Mouse (Mus musculus): ENCODE measurements around the gene 1500011B03Rik.
A peak's percentile ranks its signal among the peaks of the same experiment; 100 is the strongest.
"Not testable (repeated sequence)": the region's sequence is repeated elsewhere in the genome, so short reads cannot be mapped to it uniquely, and the experiment has no call there.

Gene 1500011B03Rik

DNA sequence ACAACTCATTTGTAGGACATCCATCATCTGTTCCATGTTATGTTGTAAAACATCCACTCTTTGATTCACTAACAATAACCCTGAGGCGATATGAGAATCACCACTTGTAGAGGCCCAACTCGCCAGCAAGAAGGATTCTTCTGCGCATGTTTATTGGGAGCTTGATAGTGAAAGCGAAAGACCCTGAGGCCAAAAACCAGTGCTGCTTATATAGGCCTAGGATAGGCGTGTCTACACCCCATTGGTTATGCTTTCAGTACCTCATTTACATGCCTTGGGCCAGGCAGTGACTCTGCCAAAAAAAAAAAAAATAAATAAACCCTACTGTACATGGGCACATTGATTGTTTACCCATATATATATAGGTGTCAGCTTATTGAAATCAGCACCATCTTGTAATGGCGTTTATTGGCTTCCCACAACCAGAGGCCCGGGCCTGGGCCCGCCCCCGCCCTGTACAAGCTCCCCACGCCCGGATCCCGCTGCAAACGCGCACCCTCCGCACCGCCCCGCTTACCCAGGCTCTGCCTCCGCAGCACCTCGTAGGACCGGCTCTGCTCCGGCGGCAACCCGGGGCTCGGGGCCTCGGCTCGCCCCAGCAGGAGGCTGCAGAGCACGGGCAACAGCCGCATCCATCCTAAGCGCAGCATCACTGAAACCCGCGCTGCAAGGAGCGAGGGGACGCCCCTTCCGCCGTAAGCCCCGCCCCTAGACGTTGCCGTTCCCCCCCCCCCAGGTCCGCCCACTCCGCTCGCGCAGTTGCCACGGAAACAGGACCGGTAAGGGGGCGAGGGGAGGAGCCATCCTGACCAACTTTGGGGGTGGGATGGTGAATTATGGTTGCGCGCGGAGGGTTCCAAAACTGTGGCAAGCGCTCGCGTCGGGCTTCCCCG lies at the start of gene 1500011B03Rik:
Gene 1500011B03Rik (minus strand): TSS at position 673 of the 893 bp plus-strand sequence.
- peak; percentile 71 to 84 for DNase-seq (ENCODE audit: low spot score in 2 of 2)

DNA sequence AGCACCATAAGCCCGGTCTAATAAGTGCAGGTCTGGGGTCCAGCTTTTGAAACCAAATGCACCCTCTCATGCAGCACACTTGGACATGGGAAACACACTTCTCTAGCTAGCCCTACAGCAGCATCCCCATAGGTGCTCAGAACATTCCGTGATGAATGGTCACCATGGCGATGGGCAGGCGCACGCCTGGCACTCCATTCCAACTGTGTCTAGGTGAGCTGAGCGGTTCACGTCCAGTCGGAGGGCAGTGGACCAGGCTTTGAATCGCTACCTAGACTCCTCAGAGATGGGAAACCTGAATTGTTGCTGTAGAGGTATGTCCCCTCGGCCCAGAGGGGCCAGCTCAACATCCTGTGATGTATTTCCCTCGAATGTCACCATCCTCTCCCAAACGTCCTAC lies 42.0 kb upstream of the 1500011B03Rik start:
- DNase-seq (ENCODE audit: low spot score in 2 of 2) = no peak

DNA sequence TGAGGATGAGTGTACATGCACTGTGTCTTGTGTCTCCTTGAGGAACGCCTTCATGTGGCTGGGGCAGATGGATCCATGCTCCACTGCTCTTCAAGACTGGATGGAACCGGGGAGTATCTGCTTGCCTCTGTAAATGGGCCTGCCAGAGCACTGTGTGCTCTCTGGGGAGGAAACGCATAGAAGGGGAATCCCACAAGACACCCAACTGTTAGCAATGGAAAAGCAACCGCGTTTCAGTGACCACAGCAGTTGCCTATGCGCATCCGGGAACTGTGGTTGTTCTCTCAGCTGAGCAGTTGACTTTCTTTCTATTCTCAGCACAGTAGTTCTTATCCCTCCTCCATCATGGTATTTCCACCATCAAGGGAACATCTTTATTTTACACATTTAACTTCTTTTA lies 41.5 kb upstream of the 1500011B03Rik start:
- no peak for DNase-seq (ENCODE audit: low spot score in 2 of 2)

DNA sequence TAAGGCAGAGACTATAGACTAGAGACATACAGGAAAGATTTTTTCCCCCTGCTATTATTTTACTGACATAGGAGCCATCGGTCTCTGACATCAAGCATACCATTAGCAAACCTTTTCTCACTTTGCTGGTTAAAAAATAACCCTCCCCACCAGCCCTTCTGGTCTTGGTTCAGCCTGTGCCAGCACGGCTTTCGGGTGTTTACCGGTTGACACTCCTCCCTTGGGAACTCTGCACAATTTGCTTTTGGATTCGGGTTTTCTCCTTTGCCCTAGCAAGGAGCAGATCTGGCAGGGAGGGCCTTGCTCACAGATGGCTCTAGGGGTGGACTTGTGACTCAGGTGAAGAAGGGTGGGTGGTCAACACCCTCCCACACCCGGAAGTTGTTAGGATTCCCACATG lies 38.5 kb upstream of the 1500011B03Rik start:
- DNase-seq (ENCODE audit: low spot score in 2 of 2) = no peak

- DNase-seq (ENCODE audit: low spot score in 2 of 2) = peak; percentile 55 to 83
These were observed 36.0 kb upstream of the 1500011B03Rik start for GRCm38 (mm10) chr5:114859253-114859652.

DNA sequence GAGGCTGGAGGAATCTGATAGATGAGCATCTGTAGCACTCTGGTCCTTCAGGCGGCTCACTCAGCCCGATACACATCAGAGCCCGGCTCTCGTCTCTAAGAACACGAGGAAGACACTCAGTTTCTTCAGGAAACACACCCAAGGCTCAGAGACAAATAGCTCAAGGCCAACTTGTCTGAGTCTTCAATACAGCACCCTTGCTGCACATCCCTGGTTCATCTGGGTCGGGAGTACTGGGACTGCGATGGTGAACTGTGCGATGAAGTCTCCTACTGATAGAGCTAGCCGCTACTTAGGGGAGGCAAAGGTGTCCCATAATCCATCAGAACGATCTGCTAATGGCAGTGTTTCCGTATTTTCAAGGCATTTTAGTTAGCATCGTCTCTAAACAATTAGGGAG lies 35.3 kb upstream of the 1500011B03Rik start, which contains the start of gene Gm9936:
Gene Gm9936 (minus strand): TSS at position 101 of the 400 bp plus-strand sequence.
- no peak for DNase-seq (ENCODE audit: low spot score in 2 of 2)

DNA sequence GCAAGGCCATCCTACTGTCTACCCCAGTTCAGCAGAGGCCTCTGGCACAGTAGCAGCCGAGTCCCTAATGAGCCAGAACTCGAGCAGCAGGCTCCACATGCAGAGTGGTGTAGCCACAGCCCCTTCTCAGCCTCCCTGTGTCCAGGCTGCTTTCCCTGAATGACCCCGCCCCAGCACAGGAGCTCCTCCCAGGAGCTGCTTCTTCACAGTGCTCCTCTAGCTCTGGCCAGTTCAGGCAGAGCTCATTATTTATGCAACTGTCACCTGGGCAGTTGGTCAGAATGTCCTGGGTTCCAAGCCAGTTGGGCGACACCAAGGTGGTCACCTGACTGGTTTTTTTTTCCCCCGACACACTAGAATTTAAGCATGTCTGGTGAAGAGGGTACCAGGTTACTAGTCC lies 30.1 kb upstream of the 1500011B03Rik start, which contains the start of gene 4930519G04Rik:
Gene 4930519G04Rik (plus strand): TSS at position 301 of the 400 bp plus-strand sequence.
- not testable (repeated sequence) for DNase-seq (ENCODE audit: low spot score in 2 of 2)

DNA sequence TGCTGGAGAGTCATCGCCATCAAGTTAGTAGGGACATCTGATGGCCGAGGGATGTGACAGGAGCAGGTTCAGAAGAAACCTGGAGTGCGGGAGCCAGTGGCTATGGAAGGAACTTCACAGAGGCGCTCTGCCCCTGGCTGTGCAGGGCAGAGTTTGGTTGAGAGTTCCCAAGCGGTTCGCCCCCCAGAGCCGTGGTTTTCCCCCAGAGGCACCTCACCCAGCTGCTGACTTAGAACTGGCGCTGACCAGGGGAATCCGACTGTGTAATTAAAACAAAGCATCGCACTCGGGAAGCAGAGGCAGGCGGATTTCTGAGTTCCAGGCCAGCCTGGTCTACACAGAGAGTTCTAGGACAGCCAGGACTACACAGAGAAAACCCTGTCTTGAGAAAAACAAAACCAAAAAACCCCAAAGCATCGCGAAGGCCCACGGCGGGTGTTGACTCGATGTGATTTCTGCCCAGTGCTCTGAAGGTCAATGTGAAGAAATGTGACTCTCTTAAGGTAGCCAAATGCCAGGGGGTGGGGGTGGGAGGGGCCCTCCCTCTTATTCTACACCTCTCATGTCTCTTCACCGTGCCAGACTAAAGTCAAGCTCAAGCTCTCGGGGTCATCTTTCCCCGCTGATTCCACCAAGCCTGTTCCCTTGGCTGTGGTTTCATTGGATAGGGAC lies 28.4 kb upstream of the 1500011B03Rik start:
- no peak for DNase-seq (ENCODE audit: low spot score in 2 of 2)

GRCm38 (mm10) chr5:114844371-114844770 lies 21.1 kb upstream of the 1500011B03Rik start:
- DNase-seq (ENCODE audit: low spot score in 2 of 2) = not testable (repeated sequence)

DNA sequence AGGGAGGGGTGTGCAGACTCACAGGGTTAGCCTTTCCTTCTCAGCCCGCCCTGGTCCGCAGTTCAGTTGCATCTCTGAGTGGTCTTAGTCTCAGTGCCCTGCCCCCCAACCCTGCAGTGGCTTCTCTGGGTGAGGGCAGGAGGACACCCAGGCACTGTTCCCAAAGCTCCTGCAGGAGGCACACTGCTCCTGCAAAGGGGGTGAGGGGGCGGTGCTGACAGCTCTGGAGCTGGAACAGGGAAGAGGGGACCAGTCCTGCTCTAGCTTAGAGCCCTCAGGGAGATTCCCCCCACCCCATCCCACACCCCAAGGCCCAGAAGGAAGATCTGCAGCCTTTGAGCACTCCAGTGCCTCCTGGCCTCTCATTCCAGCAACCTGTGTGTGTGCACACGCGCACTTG lies 19.4 kb upstream of the 1500011B03Rik start:
- no peak for DNase-seq (ENCODE audit: low spot score in 2 of 2)

DNA sequence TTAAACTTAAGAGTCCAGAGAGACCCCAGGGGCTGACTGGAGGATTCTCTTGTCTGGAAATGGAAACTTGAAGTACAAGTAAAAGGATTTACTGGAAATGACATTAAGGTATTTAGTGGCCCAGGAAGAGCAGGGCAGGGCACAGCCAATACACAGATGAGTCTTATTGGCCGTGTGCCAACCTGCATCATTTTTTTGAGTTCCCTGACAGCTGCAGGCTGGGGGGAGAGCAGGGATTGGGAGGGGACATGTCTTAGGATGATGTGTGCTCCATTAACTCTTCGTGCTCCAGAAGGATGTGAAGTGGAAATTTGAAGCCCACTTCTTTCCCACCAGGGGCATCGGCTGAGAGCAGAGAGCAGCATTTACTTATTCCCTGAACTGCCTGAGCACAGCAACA lies 18.9 kb upstream of the 1500011B03Rik start:
- DNase-seq (ENCODE audit: low spot score in 2 of 2) = not testable (repeated sequence)

- not testable (repeated sequence) for DNase-seq (ENCODE audit: low spot score in 2 of 2)
These were observed 17.2 kb upstream of the 1500011B03Rik start for GRCm38 (mm10) chr5:114840481-114840880.

GRCm38 (mm10) chr5:114836886-114837285 lies 13.6 kb upstream of the 1500011B03Rik start:
- DNase-seq (ENCODE audit: low spot score in 2 of 2) = no peak

- DNase-seq (ENCODE audit: low spot score in 2 of 2) = no peak
These were observed 6.5 kb upstream of the 1500011B03Rik start for GRCm38 (mm10) chr5:114829740-114830139.

DNA sequence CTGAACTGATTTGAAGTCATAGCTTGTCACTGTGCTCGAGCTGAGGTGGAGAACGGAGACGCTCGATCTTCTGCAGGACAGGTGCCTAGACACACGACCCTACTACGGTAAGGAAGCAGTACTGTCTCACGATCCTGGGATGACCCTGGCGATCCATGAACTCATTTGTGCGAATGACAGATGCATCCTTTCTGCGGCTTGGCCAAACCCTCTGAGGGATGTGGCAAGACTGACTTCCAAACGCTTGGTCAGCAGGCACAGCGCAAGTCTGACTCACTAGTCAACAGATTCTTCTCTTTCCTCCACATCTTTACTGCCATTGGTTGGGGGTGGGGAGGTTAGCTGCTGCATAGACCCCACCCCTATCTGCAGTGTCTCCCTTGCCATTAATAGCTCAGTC lies 4.2 kb upstream of the 1500011B03Rik start:
- no peak for DNase-seq (ENCODE audit: low spot score in 2 of 2)

DNA sequence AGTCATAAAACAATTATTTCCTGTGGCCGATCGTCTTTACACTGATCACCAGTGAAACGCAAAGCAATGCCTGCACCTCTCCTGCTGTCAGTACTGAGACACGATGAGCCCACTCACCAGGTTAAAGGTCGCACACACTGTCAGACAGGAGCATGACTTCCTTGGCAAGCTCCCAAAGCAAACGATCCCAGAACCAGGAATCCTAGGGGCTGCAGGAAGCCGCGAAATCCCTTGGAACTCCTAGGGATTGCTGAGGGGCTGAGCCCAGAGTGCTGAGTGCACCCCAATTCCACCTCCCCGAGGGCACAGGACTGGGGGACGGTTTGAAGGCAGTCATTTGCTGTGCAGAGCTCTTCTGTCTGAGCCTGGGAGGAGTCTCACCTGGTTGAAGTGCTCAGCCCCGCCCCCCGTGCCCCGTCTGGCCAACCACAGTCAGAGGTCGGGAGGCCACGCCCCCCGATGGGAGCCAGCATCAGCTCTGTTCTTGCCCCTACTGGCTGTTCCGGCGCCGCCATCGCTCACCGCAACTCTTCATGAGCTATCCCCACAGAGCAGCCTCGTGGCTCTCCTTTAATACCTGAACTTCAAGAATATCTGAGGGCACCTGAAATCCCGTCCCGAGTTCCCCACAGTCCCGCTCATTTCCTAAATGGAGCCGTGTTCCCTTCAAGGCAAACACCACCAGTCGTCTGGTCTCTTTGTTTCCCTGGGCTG lies 2.9 kb upstream of the 1500011B03Rik start:
- peak; percentile 87 to 93 for DNase-seq (ENCODE audit: low spot score in 2 of 2)

- DNase-seq (ENCODE audit: low spot score in 2 of 2) = peak; percentile 49 to 80
These were observed 929 bp upstream of the 1500011B03Rik start for GRCm38 (mm10) chr5:114824197-114824596.

DNA sequence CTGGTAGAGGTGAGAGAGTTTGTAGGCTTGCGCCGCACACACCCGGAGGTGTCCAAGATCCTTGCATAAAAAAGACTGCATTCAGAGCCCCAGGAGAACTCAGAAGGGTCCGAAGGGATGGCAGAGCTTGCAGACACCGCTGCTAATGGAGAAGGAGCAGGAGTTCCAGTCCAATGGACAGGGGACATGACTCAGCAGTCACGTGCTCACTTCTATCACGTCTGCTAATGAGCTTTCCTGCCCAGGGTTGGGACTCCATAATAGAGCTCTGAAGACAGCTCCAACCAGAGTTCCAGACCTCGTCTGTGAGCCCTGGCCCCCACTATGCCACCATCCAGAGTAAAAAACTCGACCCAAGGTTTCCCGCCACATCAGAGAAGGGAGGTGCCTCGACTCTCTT lies 5.1 kb downstream of the 1500011B03Rik start:
- DNase-seq (ENCODE audit: low spot score in 2 of 2) = no peak

DNA sequence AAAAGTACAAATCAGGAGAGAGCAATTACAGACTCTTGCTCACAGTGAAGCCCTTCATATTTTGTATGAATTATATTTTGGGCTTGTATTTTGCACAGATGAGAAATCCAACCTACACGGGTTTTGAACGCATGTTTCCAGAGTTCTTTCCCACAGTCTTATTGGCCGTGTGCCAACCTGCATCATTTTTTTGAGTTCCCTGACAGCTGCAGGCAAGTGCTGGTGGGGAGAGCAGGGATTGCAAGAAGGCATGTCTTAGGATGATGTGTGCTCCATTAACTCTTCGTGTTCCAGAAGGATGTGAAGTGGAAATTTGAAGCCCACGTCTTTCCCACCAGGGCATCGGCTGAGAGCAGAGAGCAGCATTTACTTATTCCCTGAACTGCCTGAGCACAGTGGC lies 6.7 kb downstream of the 1500011B03Rik start:
- DNase-seq (ENCODE audit: low spot score in 2 of 2) = no peak

GRCm38 (mm10) chr5:114813525-114814181 lies 9.6 kb downstream of the 1500011B03Rik start:
- DNase-seq (ENCODE audit: low spot score in 2 of 2) = peak; percentile 84 to 91

DNA sequence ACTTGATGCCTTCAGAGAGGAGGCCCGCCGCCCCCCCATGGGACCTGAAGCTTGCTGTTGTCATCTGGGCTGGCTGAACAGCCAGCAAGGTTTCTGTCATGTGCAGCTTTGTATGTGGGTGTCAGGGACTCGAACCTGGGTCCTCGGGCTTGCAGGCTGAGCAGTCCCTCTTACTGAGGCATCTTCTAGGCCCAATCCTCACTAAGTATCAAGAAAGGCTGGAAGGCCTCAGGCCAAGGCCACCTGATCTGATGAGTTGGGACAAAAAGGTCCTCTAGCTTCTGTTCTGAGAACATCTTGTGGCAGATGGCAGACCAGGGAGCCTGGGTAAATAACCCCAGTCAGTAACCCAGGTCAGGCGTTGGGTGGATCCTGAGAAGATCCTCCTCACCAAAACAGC lies 13.4 kb downstream of the 1500011B03Rik start:
- DNase-seq (ENCODE audit: low spot score in 2 of 2) = no peak

All from spleen, postnatal 4 days (tissue).